Mouse (Mus musculus) myocyte (in vitro differentiated cells): ENCODE data around the gene Pxmp4.

ENCODE experiments used
- MYOG ChIP-seq, 3 experiments: IDR thresholded peaks; one replicate each; pipeline ENCODE4 v1.6.1; 2011; ENCODE audit warnings: control low read depth in 2 of 3, low read depth in 2 of 3, mild to moderate bottlenecking in 2 of 3; ENCODE audit not compliant: insufficient read length in 2 of 3, control insufficient read depth in 1 of 3, insufficient read depth in 1 of 3
- POLR2A ChIP-seq: IDR thresholded peaks from one replicate; pipeline ENCODE4 v1.6.1; 2011; ENCODE audit warnings: low read depth, mild to moderate bottlenecking, control low read depth, moderate library complexity; ENCODE audit not compliant: insufficient read length
- TCF3 ChIP-seq: IDR thresholded peaks from one replicate; pipeline ENCODE4 v1.6.1; 2011; ENCODE audit warnings: low read depth, control low read depth; ENCODE audit not compliant: insufficient read length
- USF1 ChIP-seq: IDR thresholded peaks from one replicate; pipeline ENCODE4 v1.6.1; 2011; ENCODE audit warnings: low read depth, mild to moderate bottlenecking, control low read depth, moderate library complexity

DNA sequence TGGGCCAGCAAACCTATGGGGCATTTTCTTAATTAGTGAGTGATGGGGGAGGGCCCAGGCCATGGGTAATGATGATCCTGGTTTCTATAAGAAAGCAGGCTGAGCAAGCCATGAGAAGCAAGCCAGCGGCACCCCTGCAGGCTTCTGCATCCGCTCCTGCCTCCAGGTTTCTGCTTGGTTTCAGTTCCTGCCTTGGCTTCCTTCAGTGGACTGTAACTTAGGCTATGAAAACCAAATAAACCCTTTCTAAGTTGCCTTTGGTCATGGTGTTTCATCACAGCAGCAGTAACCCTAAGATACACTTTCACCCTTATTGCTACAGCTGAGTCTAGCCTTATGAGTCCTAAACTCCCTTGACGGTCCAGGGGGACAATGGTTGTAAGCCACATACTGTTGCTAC, 6.1 kb downstream of the Pxmp4 start:
- TF ChIP-seq POLR2A = no peak
- no peak for TF ChIP-seq TCF3
- TF ChIP-seq MYOG (IDR thresholded peaks at IDR 0.05; ENCODE audit: control insufficient read depth in 1 of 3, insufficient read depth in 1 of 3, insufficient read length in 2 of 3, low read depth in 2 of 3) = no peak
- TF ChIP-seq USF1 = no peak
